Mouse (Mus musculus) forebrain, postnatal 0 days (tissue): ENCODE measurements around the gene Zfp961. TPM values are rescaled to one million over a fixed set of nuclear protein-coding genes. Genes with fewer than 3 reads are reported as not detected.
"Not testable (repeated sequence)": the region's sequence is repeated elsewhere in the genome, so short reads cannot be mapped to it uniquely, and the experiment has no call there.

Experiments
- ATAC-seq: fragments of 200-750 bp; cut with Nextera tagmentation; 2 replicates; pipeline ENCODE4 v1.8.0; 2017; ENCODE audit warnings: mild to moderate bottlenecking, moderate library complexity
- DNase-seq: peaks from one replicate; pipeline ENCODE4 v3.0.0-alpha.2; 2015
- H3K27ac ChIP-seq: fragments of 300-500 bp; sonication (generic); 2 replicates; pipeline ENCODE4 v1.5.1; 2014; ENCODE audit warnings: low read depth, mild to moderate bottlenecking, antibody characterized with exemption, low read length, moderate library complexity, mixed read lengths
- H3K27me3 ChIP-seq: fragments of 300-500 bp; sonication (generic); 2 replicates; pipeline ENCODE4 v1.6.1; 2014; ENCODE audit warnings: mild to moderate bottlenecking, low read length, mixed read lengths; ENCODE audit not compliant: insufficient read depth
- H3K36me3 ChIP-seq: fragments of 300-500 bp; sonication (generic); 2 replicates; pipeline ENCODE4 v1.6.1; 2014; ENCODE audit warnings: mild to moderate bottlenecking, moderate library complexity; ENCODE audit not compliant: insufficient read depth
- H3K4me1 ChIP-seq: fragments of 300-500 bp; sonication (generic); 2 replicates; pipeline ENCODE4 v1.6.1; 2014; ENCODE audit warnings: antibody characterized with exemption; ENCODE audit not compliant: insufficient read depth
- H3K4me2 ChIP-seq: fragments of 300-500 bp; sonication (generic); 2 replicates; pipeline ENCODE4 v1.6.1; 2014; ENCODE audit warnings: low read depth, mild to moderate bottlenecking, moderate library complexity
- H3K4me3 ChIP-seq: fragments of 300-500 bp; sonication (generic); 2 replicates; pipeline ENCODE4 v1.5.1; 2014; ENCODE audit warnings: low read depth, low read length, mixed read lengths
- H3K9ac ChIP-seq: fragments of 300-500 bp; sonication (generic); 2 replicates; pipeline ENCODE4 v1.6.1; 2014; ENCODE audit warnings: mild to moderate bottlenecking
- H3K9me3 ChIP-seq: fragments of 300-500 bp; sonication (generic); 2 replicates; pipeline ENCODE4 v1.6.1; 2016; ENCODE audit warnings: low read length
- CTCF ChIP-seq: sonication (generic); IDR thresholded peaks from 2 replicates; pipeline ENCODE4 v1.5.1; 2016; ENCODE audit warnings: antibody characterized with exemption, control low read depth, low read depth
- WGBS: fragments of 180-500 bp; shearing (Covaris S2); extraction: QIAGEN DNeasy Blood & Tissue Kit; methylation state at CpG from one replicate; pipeline ENCODE4 v1.1.7; 2014; 5-methylcytosine and 5-hydroxymethylcytosine counted together
- polyA plus RNA-seq: library from polyadenylated mRNA; unstranded; fragments of >200 nt; fragmentation: Nextera tagmentation; extraction: Ambion mirVana; gene quantifications from 2 replicates; pipeline ENCODE4 v1.2.1, GENCODE M21; 2015
- total RNA-seq: library from RNA; depleted of rRNA; stranded (reverse); fragments of >200 nt; gene quantifications from 2 replicates; pipeline ENCODE4 v1.2.3, GENCODE M21; 2014; rRNA removed

Gene Zfp961
- total and polyA plus RNA-seq, 2 experiments from 2014 or later = 14.5 to 28.8 TPM

DNA sequence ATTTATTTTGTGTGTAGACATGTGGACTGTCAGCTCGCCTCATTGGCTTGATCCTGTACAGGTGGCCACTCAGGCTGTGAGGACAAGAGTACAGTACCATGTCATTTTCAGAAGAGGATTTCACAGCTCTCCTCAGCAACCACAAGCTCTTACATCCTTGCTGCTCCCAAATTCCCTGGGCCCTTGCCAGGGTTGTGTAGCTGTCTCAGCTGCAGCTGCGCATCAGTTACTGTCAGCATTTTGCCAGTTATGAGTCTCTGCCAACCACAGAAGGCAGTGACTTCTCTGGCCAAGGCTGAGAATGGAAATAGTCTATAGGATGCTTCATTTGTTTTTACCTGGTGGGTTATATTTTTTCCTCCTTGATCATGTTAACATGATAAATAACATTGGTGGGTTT is 67.3 kb downstream of the Zfp961 start:
- no peak for TF ChIP-seq CTCF
- DNase-seq (peak; percentile 34), ATAC-seq (peak; percentile 27; the same call in 1 of the 2 replicates)
- no peaks in the 10 kb centered on the region for H3K27me3 ChIP-seq
- H3K4me2 ChIP-seq = no peak overlapping the region
- H3K4me3 ChIP-seq = no peak overlapping the region
- no peaks in the 10 kb centered on the region for H3K36me3 ChIP-seq
- no peaks in the 10 kb centered on the region for H3K9me3 ChIP-seq
- 59% methylated on average over 2 of the region's 2 CpGs for WGBS
- no peaks in the 10 kb centered on the region for H3K4me1 ChIP-seq
- H3K27ac ChIP-seq = no peak overlapping the region
- no peak overlapping the region for H3K9ac ChIP-seq

GRCm38 (mm10) chr8:72019022-72019421 is 68.2 kb downstream of the Zfp961 start:
- not testable (repeated sequence) for H3K27me3 ChIP-seq, H3K4me3 ChIP-seq, H3K9me3 ChIP-seq, H3K27ac ChIP-seq, ATAC-seq, DNase-seq, H3K4me2 ChIP-seq, H3K36me3 ChIP-seq, H3K9ac ChIP-seq, H3K4me1 ChIP-seq
- 96% methylated on average over 1 of the region's 1 CpGs for WGBS

DNA sequence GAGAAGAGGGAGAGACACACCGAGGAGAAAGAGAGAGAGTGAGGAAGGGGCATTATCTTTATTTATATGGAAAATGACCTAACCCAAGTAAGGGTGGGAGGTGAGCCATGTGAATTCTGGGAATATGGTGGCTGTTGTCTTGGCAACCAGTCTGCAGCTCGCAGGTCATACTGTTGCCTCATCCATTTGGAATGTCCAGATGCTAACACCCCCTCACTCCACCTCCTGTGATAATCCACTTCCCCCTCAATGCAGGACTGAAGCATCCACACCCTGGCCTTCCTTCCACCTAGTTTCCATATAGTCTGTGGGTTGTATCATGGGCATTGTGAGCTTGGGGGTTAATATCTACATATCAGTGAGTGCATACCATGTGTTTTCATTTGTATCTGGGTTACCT is 69.0 kb downstream of the Zfp961 start:
- WGBS = 61% methylated on average over 2 of the region's 2 CpGs
- Histone ChIP-seq H3K9me3 (no peaks in the 10 kb centered on the region), H3K4me1 (no peaks in the 10 kb centered on the region), H3K9ac (no peak overlapping the region), H3K4me3 (no peak overlapping the region), H3K4me2 (no peak overlapping the region), H3K27ac (no peak overlapping the region), H3K36me3 (no peaks in the 10 kb centered on the region), H3K27me3 (no peaks in the 10 kb centered on the region)
- no peak for TF ChIP-seq CTCF
- DNase-seq (no peak), ATAC-seq (no peak)

GRCm38 (mm10) chr8:72024886-72025285 is 74.0 kb downstream of the Zfp961 start:
- WGBS = 16% methylated on average over 4 of the region's 9 CpGs
- H3K27me3 ChIP-seq, DNase-seq, H3K27ac ChIP-seq, H3K36me3 ChIP-seq, H3K9me3 ChIP-seq, H3K4me1 ChIP-seq, ATAC-seq, H3K4me3 ChIP-seq, H3K9ac ChIP-seq, H3K4me2 ChIP-seq: not testable (repeated sequence)

DNA sequence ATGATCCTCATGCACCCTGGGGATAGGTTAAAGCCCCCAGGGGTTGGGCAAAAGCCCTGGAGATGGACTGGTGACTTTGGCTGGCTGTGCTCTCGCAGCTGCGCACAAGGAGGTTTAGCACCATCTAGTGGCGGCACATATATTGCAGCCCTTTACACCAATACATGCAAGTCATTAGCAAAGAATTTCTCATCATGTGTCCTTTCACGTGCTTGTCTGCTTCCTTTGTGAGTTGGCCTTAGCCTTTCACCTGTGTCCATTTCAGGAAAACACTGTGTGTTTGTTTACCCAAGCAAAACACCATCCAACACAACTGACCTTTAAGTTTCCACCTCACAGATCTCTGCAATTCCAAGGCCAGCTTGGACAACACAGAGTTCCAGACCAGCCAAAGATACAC is 82.1 kb downstream of the Zfp961 start:
- not testable (repeated sequence) for H3K27ac ChIP-seq, H3K9me3 ChIP-seq, H3K36me3 ChIP-seq, H3K4me2 ChIP-seq, H3K4me3 ChIP-seq, DNase-seq, H3K9ac ChIP-seq, H3K4me1 ChIP-seq, H3K27me3 ChIP-seq
- peak; percentile 55 for ATAC-seq
- 23% methylated on average over 4 of the region's 4 CpGs for WGBS
- TF ChIP-seq CTCF = peak; percentile 45

DNA sequence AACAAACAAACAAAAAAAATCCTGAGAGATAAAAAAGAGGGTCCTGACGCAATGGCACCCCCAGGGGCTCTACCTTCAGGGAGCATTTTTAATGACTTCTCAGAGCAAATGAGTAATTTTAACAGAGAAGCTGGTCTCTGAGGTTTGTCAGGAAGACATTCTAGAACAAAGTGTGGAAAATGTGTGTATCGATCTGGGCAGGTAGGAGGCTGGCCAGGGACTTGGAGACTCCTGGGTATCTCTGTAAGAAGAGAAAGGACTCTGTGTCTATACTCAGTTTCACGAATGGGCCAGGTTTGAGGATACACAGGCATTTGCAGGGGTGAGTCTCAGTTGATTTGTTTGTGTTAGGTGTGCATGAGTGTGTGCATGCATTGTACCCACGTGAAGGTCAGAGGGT is 90.1 kb downstream of the Zfp961 start, which contains the start of gene Olfr372:
Gene Olfr372, plus strand, starts transcription at position 301 of the 400 bp plus-strand sequence.
- H3K4me3 ChIP-seq, H3K27me3 ChIP-seq, H3K9ac ChIP-seq, H3K36me3 ChIP-seq, H3K4me1 ChIP-seq, H3K27ac ChIP-seq, H3K4me2 ChIP-seq, H3K9me3 ChIP-seq, DNase-seq, ATAC-seq: not testable (repeated sequence)
- WGBS = 82% methylated on average over 4 of the region's 4 CpGs

GRCm38 (mm10) chr8:72042493-72042892 is 91.7 kb downstream of the Zfp961 start:
- TF ChIP-seq CTCF = no peak
- no peak overlapping the region for H3K9ac ChIP-seq
- no peak overlapping the region for H3K27ac ChIP-seq
- H3K4me1 ChIP-seq = no peaks in the 10 kb centered on the region
- H3K4me3 ChIP-seq = no peak overlapping the region
- DNase-seq (no peak), ATAC-seq (no peak)
- no peaks in the 10 kb centered on the region for H3K27me3 ChIP-seq
- no peak overlapping the region for H3K4me2 ChIP-seq
- 82% methylated on average over 1 of the region's 1 CpGs for WGBS
- no peaks in the 10 kb centered on the region for H3K36me3 ChIP-seq
- no peaks in the 10 kb centered on the region for H3K9me3 ChIP-seq

Other genes with a start within 250 kb of the Zfp961 start
- 0.24 and 0.92 TPM in 2 replicates for gene B3gnt3, start 249.2 kb upstream of the Zfp961 start, total RNA-seq
- 0.44 and 0.49 TPM in 2 replicates for gene B3gnt3, start 249.2 kb upstream of the Zfp961 start, polyA plus RNA-seq
- 97.2 and 101 TPM in 2 replicates for gene Fcho1, start 225.3 kb upstream of the Zfp961 start, total RNA-seq
- gene Fcho1, start 225.3 kb upstream of the Zfp961 start, polyA plus RNA-seq = 62.4 and 68.7 TPM in 2 replicates
- gene Zfp709, start 69.0 kb upstream of the Zfp961 start, total RNA-seq = 11.2 and 11.9 TPM in 2 replicates
- gene Zfp709, start 69.0 kb upstream of the Zfp961 start, polyA plus RNA-seq = 5.1 and 5.2 TPM in 2 replicates
- 18.5 and 21.1 TPM in 2 replicates for gene Zfp882, start 42.4 kb upstream of the Zfp961 start, total RNA-seq
- 4.4 and 7.8 TPM in 2 replicates for gene Zfp882, start 42.4 kb upstream of the Zfp961 start, polyA plus RNA-seq
- gene Zfp617, start 42.4 kb upstream of the Zfp961 start, total RNA-seq = 33.3 and 34.4 TPM in 2 replicates
- 11.5 and 19.5 TPM in 2 replicates for gene Zfp617, start 42.4 kb upstream of the Zfp961 start, polyA plus RNA-seq
- gene Cyp4f18, start 58.6 kb downstream of the Zfp961 start, total RNA-seq = 0.77 TPM in 1 of 2 replicates, not detected in the other
- 0.44 and 0.52 TPM in 2 replicates for gene Cyp4f18, start 58.6 kb downstream of the Zfp961 start, polyA plus RNA-seq
- gene Olfr372, start 90.2 kb downstream of the Zfp961 start, total RNA-seq = not detected in 2 replicates
- gene Olfr372, start 90.2 kb downstream of the Zfp961 start, polyA plus RNA-seq = not detected in 2 replicates
- not detected in 2 replicates for gene Olfr373, start 132.1 kb downstream of the Zfp961 start, total RNA-seq
- gene Olfr373, start 132.1 kb downstream of the Zfp961 start, polyA plus RNA-seq = not detected in 2 replicates
- not detected in 2 replicates for gene Olfr374, start 156.0 kb downstream of the Zfp961 start, total RNA-seq
- gene Olfr374, start 156.0 kb downstream of the Zfp961 start, polyA plus RNA-seq = not detected in 2 replicates
- gene Tpm4, start 183.9 kb downstream of the Zfp961 start, total RNA-seq = 139 and 141 TPM in 2 replicates
- 118 and 120 TPM in 2 replicates for gene Tpm4, start 183.9 kb downstream of the Zfp961 start, polyA plus RNA-seq
- 35.7 and 39.1 TPM in 2 replicates for gene Rab8a, start 210.2 kb downstream of the Zfp961 start, total RNA-seq
- gene Rab8a, start 210.2 kb downstream of the Zfp961 start, polyA plus RNA-seq = 74.2 and 85.0 TPM in 2 replicates
- gene Hsh2d, start 238.6 kb downstream of the Zfp961 start, total RNA-seq = not detected in 2 replicates
- not detected in 2 replicates for gene Hsh2d, start 238.6 kb downstream of the Zfp961 start, polyA plus RNA-seq